Mouse (Mus musculus) myocyte (in vitro differentiated cells): ENCODE results near the gene Wasf3. TPM values are rescaled to one million over a fixed set of nuclear protein-coding genes. Genes with fewer than 3 reads are reported as not detected.

Source experiments
- H3K27me3 ChIP-seq: one replicate; pipeline ENCODE4 v1.6.1; 2011; ENCODE audit not compliant: control insufficient read depth, insufficient read depth, insufficient read length
- H3K36me3 ChIP-seq: one replicate; pipeline ENCODE4 v1.6.1; 2011; ENCODE audit not compliant: control insufficient read depth, insufficient read depth
- H3K4me2 ChIP-seq: one replicate; pipeline ENCODE4 v1.6.1; 2011; ENCODE audit warnings: low read depth, control low read depth
- H3K4me3 ChIP-seq: one replicate; pipeline ENCODE4 v1.5.1; 2011; ENCODE audit warnings: mild to moderate bottlenecking, control low read depth, moderate library complexity
- H3K79me2 ChIP-seq: one replicate; pipeline ENCODE4 v1.6.1; 2011; ENCODE audit not compliant: control insufficient read depth, insufficient read depth
- H3ac ChIP-seq: one replicate; pipeline ENCODE4 v1.6.1; 2011; ENCODE audit not compliant: control insufficient read depth, insufficient read length
- CEBPB ChIP-seq: IDR thresholded peaks from 2 replicates; pipeline ENCODE4 v1.6.1; 2011; ENCODE audit warnings: mild to moderate bottlenecking, moderate library complexity; ENCODE audit not compliant: poor library complexity, insufficient read depth, severe bottlenecking
- E2F4 ChIP-seq: IDR thresholded peaks from one replicate; pipeline ENCODE4 v1.6.1; 2011; ENCODE audit warnings: mild to moderate bottlenecking, control low read depth, moderate library complexity; ENCODE audit not compliant: insufficient read depth
- MAX ChIP-seq: IDR thresholded peaks from one replicate; pipeline ENCODE4 v1.6.1; 2011; ENCODE audit warnings: low read depth, mild to moderate bottlenecking, control low read depth
- MYOD1 ChIP-seq, 3 experiments: IDR thresholded peaks; one replicate each; pipeline ENCODE4 v1.6.1; 2011; ENCODE audit warnings: control low read depth in 2 of 3, low read depth in 2 of 3, mild to moderate bottlenecking in 2 of 3, moderate library complexity in 1 of 3; ENCODE audit not compliant: insufficient read length in 2 of 3, control insufficient read depth in 1 of 3
- MYOG ChIP-seq, 3 experiments: IDR thresholded peaks; one replicate each; pipeline ENCODE4 v1.6.1; 2011; ENCODE audit warnings: control low read depth in 2 of 3, low read depth in 2 of 3, mild to moderate bottlenecking in 2 of 3; ENCODE audit not compliant: insufficient read length in 2 of 3, control insufficient read depth in 1 of 3, insufficient read depth in 1 of 3
- POLR2A ChIP-seq: IDR thresholded peaks from one replicate; pipeline ENCODE4 v1.6.1; 2011; ENCODE audit warnings: low read depth, mild to moderate bottlenecking, control low read depth, moderate library complexity; ENCODE audit not compliant: insufficient read length
- POLR2AphosphoS2 ChIP-seq: IDR thresholded peaks from one replicate; pipeline ENCODE4 v1.6.1; 2011; ENCODE audit warnings: low read depth, control low read depth; ENCODE audit not compliant: insufficient read length
- REST ChIP-seq: IDR thresholded peaks from one replicate; pipeline ENCODE4 v1.6.1; 2011; ENCODE audit warnings: mild to moderate bottlenecking, control low read depth, moderate library complexity; ENCODE audit not compliant: insufficient read depth, insufficient read length
- SRF ChIP-seq: IDR thresholded peaks from one replicate; pipeline ENCODE4 v1.6.1; 2011; ENCODE audit warnings: low read depth; ENCODE audit not compliant: control insufficient read depth, insufficient read length
- TCF12 ChIP-seq: IDR thresholded peaks from one replicate; pipeline ENCODE4 v1.6.1; 2011; ENCODE audit warnings: mild to moderate bottlenecking, control low read depth; ENCODE audit not compliant: poor library complexity, insufficient read depth, severe bottlenecking
- TCF3 ChIP-seq: IDR thresholded peaks from one replicate; pipeline ENCODE4 v1.6.1; 2011; ENCODE audit warnings: low read depth, control low read depth; ENCODE audit not compliant: insufficient read length
- USF1 ChIP-seq: IDR thresholded peaks from one replicate; pipeline ENCODE4 v1.6.1; 2011; ENCODE audit warnings: low read depth, mild to moderate bottlenecking, control low read depth, moderate library complexity
- polyA plus RNA-seq: library from polyadenylated mRNA; unstranded; fragments of >200 nt; fragmentation: generic; extraction: Trizol; gene quantifications from one replicate; pipeline ENCODE4 v1.2.1, GENCODE M21; 2012; ENCODE audit warnings: missing spikeins

Gene Wasf3
- polyA plus RNA-seq, 1 experiment = not detected

DNA sequence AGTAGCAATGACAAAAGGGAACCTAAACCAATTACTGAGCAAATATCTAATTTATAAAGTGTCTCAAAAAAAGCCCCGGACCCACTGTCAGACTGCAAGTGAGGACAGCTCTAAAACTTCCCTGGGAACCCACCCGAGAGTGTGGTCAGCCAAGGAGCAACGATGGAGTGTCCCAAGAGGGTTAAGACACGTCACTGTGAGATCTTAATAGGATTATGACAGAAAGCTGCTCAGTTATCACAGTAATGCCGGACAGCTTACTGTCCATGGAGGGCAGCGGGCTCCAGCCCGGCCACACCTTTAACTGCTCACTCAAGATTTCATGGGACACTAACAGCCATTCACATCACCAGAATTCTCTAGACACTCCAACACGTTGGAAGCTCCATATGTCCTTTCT, 4.7 kb upstream of the Wasf3 start:
- TF ChIP-seq TCF12 (no peak), SRF (no peak), MYOD1 (IDR thresholded peaks at IDR 0.05; ENCODE audit: control insufficient read depth in 1 of 3, insufficient read length in 2 of 3, low read depth in 2 of 3) (no peak), TCF3 (no peak), REST (no peak), E2F4 (no peak)
- H3K4me3 ChIP-seq = no peak overlapping the region
- no peak overlapping the region for H3ac ChIP-seq
- no peaks in the 10 kb centered on the region for H3K36me3 ChIP-seq
- no peaks in the 10 kb centered on the region for H3K79me2 ChIP-seq
- H3K4me2 ChIP-seq = no peak overlapping the region
- H3K27me3 ChIP-seq = no peaks in the 10 kb centered on the region

DNA sequence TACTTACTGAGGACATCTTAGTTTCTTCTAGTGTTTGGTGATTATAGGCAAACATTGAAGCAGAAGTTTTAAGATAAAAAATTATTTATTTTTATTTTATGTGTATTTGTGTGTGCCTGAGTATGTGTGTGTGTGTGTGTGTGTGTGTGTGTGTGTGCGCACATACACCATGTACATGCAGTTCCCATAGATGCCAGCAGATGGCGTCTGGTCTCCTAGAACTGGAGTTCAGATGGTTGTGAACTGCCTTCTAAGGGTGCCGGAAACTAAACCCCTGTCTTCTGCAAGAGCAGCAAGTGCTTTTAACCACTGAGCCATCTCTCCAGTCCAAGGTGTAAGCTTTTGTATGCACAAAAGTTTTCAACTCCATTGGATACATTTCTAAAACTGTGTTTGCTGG, 2.5 kb upstream of the Wasf3 start:
- H3K4me2 ChIP-seq = no peak overlapping the region
- H3ac ChIP-seq = no peak overlapping the region
- H3K4me3 ChIP-seq = no peak overlapping the region
- H3K27me3 ChIP-seq = no peaks in the 10 kb centered on the region
- TF ChIP-seq SRF = no peak
- TF ChIP-seq REST = no peak
- no peak for TF ChIP-seq TCF3
- no peak for TF ChIP-seq POLR2AphosphoS2
- TF ChIP-seq MAX = no peak
- H3K36me3 ChIP-seq = no peaks in the 10 kb centered on the region
- no peaks in the 10 kb centered on the region for H3K79me2 ChIP-seq

DNA sequence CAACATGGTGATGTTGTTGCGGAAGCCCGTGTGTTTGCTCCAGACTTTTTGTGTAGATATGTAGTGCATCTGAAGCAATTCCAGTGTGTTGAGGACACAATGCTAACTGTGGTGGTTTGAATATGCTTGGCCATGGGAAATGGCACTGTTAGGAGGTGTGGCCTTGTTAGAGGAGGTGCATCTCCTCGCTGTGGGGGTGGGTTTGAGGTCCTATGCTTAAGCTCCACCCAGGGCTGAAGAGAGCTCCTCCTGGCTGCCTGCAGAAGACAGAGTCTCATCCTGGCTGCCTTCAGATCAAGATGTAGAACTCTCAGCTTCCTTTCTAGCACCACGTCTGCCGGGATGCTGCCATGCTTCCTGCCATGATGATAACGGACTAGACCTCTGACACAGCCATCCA, 1.4 kb upstream of the Wasf3 start:
- no peak overlapping the region for H3K4me2 ChIP-seq
- no peaks in the 10 kb centered on the region for H3K36me3 ChIP-seq
- no peaks in the 10 kb centered on the region for H3K27me3 ChIP-seq
- TF ChIP-seq REST (no peak), USF1 (no peak)
- no peak overlapping the region for H3K4me3 ChIP-seq
- H3K79me2 ChIP-seq = no peaks in the 10 kb centered on the region
- no peak overlapping the region for H3ac ChIP-seq

DNA sequence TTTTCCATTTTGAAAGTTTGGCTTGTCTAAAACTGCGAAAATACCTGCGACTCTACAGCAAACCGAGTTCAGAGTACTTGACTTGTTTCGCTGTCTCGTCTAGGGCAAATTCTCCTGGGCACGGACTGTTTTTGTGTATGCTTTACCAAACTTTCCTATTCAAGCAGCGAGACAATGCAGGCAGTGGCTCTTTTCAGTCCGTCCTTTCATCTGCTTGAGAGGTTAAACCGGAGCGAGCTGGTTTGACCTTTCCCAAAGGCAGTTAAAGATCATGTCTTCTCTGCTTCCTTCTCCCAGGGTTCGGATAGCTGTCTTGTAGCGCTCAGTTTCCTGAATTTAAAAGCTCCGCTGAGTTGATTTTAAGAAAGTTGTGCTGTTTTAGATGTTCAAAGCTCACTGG, 1.2 kb downstream of the Wasf3 start:
- Histone ChIP-seq H3K36me3 (no peaks in the 10 kb centered on the region), H3ac (no peak overlapping the region), H3K4me3 (no peak overlapping the region), H3K79me2 (no peaks in the 10 kb centered on the region), H3K27me3 (no peaks in the 10 kb centered on the region), H3K4me2 (no peak overlapping the region)
- no peak for TF ChIP-seq CEBPB
- no peak for TF ChIP-seq POLR2A
- TF ChIP-seq TCF3 = no peak
- no peak for TF ChIP-seq E2F4
- TF ChIP-seq REST = no peak
- no peak for TF ChIP-seq USF1
- no peak for TF ChIP-seq MAX
- no peak for TF ChIP-seq MYOD1 (IDR thresholded peaks at IDR 0.05; ENCODE audit: control insufficient read depth in 1 of 3, insufficient read length in 2 of 3, low read depth in 2 of 3)

DNA sequence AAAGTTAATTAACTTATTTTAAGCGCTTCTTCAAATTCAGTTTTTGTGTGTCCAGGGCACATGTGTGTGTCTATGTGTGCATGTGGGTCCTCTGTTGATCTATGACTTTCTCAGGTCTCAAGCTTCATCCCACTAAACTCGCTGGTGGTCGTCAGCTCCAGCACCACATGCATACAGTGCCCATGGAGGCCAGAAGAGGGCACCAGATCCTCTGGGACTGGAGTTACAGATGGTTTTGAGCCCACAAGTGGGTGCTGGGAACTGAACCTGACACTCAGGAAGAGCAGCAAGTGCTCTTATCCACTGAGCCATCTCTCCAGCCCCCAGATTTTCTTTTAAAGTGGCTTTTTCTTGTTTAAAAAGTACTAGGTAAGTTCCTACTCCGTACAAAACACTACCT, 2.1 kb downstream of the Wasf3 start:
- Histone ChIP-seq H3K79me2 (no peaks in the 10 kb centered on the region), H3K4me2 (no peak overlapping the region), H3K4me3 (no peak overlapping the region), H3K27me3 (no peaks in the 10 kb centered on the region), H3ac (no peak overlapping the region), H3K36me3 (no peaks in the 10 kb centered on the region)
- no peak for TF ChIP-seq USF1

DNA sequence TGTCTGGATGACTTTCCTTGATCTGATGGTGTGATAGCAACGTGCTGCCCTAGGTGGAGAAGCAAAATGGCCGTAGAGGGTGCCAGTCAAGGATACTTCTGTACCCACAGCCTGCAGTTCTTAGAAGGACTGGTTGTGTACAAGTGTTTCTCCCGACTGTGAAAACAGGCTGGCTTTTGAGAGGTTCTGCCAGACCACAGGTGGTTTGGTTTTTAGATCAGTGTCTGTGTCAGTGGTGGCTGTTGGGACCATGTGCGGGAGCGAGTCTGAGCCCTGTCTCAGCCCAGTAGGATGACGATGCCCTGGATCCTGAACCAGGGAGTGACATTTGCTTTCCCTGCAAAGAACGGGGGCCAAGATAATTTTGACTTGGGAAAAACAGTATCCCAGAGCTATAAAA, 9.8 kb downstream of the Wasf3 start:
- Histone ChIP-seq H3ac (no peak overlapping the region), H3K4me2 (no peak overlapping the region), H3K79me2 (no peaks in the 10 kb centered on the region), H3K27me3 (no peaks in the 10 kb centered on the region), H3K4me3 (no peak overlapping the region), H3K36me3 (no peaks in the 10 kb centered on the region)
- TF ChIP-seq SRF (no peak), TCF3 (no peak), CEBPB (no peak), USF1 (no peak), MYOD1 (IDR thresholded peaks at IDR 0.05; ENCODE audit: control insufficient read depth in 1 of 3, insufficient read length in 2 of 3, low read depth in 2 of 3) (no peak), MAX (no peak), POLR2AphosphoS2 (no peak), REST (no peak), POLR2A (no peak), TCF12 (no peak), E2F4 (no peak), MYOG (IDR thresholded peaks at IDR 0.05; ENCODE audit: control insufficient read depth in 1 of 3, insufficient read depth in 1 of 3, insufficient read length in 2 of 3, low read depth in 2 of 3) (no peak)
